Mouse (Mus musculus) hindbrain, embryonic 12.5 days (tissue): ENCODE measurements around the gene Gm8297. TPM values are rescaled to one million over a fixed set of nuclear protein-coding genes. Genes with fewer than 3 reads are reported as not detected.
"Not testable (repeated sequence)": the region's sequence is repeated elsewhere in the genome, so short reads cannot be mapped to it uniquely, and the experiment has no call there.

Source experiments
- ATAC-seq: fragments of 200-750 bp; cut with Nextera tagmentation; 2 replicates; pipeline ENCODE4 v1.8.0; 2017; ENCODE audit warnings: moderate TSS enrichment; ENCODE audit not compliant: low FRiP score
- H3K27ac ChIP-seq: fragments of 300-500 bp; sonication (generic); 2 replicates; pipeline ENCODE4 v1.5.1; 2016; ENCODE audit warnings: mild to moderate bottlenecking
- H3K27me3 ChIP-seq: fragments of 300-500 bp; sonication (generic); 2 replicates; pipeline ENCODE4 v1.6.1; 2016; ENCODE audit warnings: mild to moderate bottlenecking
- H3K36me3 ChIP-seq: fragments of 300-500 bp; sonication (generic); 2 replicates; pipeline ENCODE4 v1.6.1; 2016; ENCODE audit warnings: mild to moderate bottlenecking
- H3K4me1 ChIP-seq: fragments of 300-500 bp; sonication (generic); 2 replicates; pipeline ENCODE4 v1.6.1; 2016
- H3K4me2 ChIP-seq: fragments of 300-500 bp; sonication (generic); replicated peaks from 2 replicates; pipeline ENCODE4 v1.6.1; 2016; ENCODE audit warnings: mild to moderate bottlenecking
- H3K4me3 ChIP-seq: fragments of 300-500 bp; sonication (generic); 2 replicates; pipeline ENCODE4 v1.5.1; 2016; ENCODE audit warnings: mild to moderate bottlenecking
- H3K9ac ChIP-seq: fragments of 300-500 bp; sonication (generic); 2 replicates; pipeline ENCODE4 v1.6.1; 2016; ENCODE audit warnings: mild to moderate bottlenecking, moderate library complexity
- H3K9me3 ChIP-seq: fragments of 300-500 bp; sonication (generic); replicated peaks from 2 replicates; pipeline ENCODE4 v1.6.1; 2016; ENCODE audit warnings: mild to moderate bottlenecking
- WGBS: fragments of 180-500 bp; shearing (Covaris S2); methylation state at CpG from one replicate; pipeline ENCODE4 v1.1.7; 2016; 5-methylcytosine and 5-hydroxymethylcytosine counted together
- polyA plus RNA-seq: library from polyadenylated mRNA; unstranded; fragments of >200 nt; fragmentation: Nextera tagmentation; extraction: Ambion mirVana; gene quantifications from 2 replicates; pipeline ENCODE4 v1.2.1, GENCODE M21; 2016

Gm8297 gene
- polyA plus RNA-seq = not detected in 2 replicates

GRCm38 (mm10) chr14:4983635-4984034, at the start of gene Gm8297:
Gene Gm8297, plus strand, starts transcription at chr14:4983935.
- H3K4me1 ChIP-seq, H3K4me2 ChIP-seq, H3K4me3 ChIP-seq, H3K27me3 ChIP-seq, H3K36me3 ChIP-seq, H3K9me3 ChIP-seq, H3K9ac ChIP-seq, H3K27ac ChIP-seq, ATAC-seq: not testable (repeated sequence)

DNA sequence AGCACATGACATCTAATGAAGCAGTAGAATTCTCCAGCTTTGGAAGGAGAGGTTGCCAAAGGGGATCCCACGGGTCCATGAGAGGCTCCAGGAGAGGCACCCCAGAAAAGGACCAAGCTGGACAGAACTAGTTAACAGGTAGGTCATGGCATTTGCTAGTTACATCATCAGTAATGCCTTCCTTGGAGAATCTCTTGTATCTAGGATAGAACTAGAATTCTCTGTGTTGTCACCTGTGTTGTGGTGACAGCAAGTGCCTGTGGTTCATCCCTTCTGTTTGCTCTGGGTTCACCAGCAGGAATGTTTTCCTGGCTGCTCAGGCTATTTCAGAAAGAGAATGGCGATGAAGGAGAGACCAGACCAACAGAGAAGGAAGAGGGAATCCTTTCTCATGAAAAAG, 31.9 kb downstream of the Gm8297 start, which contains the start of gene Gm3298:
TSS of gene Gm3298 (plus strand) at position 301 of the 400 bp plus-strand sequence.
- 67% methylated on average over 1 of the region's 2 CpGs for WGBS
- not testable (repeated sequence) for H3K4me3 ChIP-seq, H3K4me2 ChIP-seq

More for the DNA sequence above, 31.9 kb downstream of the Gm8297 start, which contains the start of gene Gm3298:
- ATAC-seq, H3K9ac ChIP-seq, H3K9me3 ChIP-seq, H3K27ac ChIP-seq, H3K36me3 ChIP-seq, H3K4me1 ChIP-seq, H3K27me3 ChIP-seq: not testable (repeated sequence)

Other genes with a start within 250 kb of the Gm8297 start
- not detected in 2 replicates for gene Gm9602, start 207.6 kb upstream of the Gm8297 start, polyA plus RNA-seq
- not detected in 2 replicates for gene Gm3269, start 145.8 kb upstream of the Gm8297 start, polyA plus RNA-seq
- 0.61 and 2.2 TPM in 2 replicates for gene Gm3264, start 128.4 kb upstream of the Gm8297 start, polyA plus RNA-seq
- 0.18 TPM in 1 of 2 replicates, not detected in the other for gene Gm3278, start 91.5 kb upstream of the Gm8297 start, polyA plus RNA-seq
- gene Gm3298, start 32.0 kb downstream of the Gm8297 start, polyA plus RNA-seq = not detected in 2 replicates
- not detected in 2 replicates for gene 4930555G01Rik, start 66.7 kb downstream of the Gm8297 start, polyA plus RNA-seq
- gene Gm8281, start 87.1 kb downstream of the Gm8297 start, polyA plus RNA-seq = 1.9 and 3.8 TPM in 2 replicates
- not detected in 2 replicates for gene Gm8279, start 147.6 kb downstream of the Gm8297 start, polyA plus RNA-seq
- gene Gm3317, start 180.6 kb downstream of the Gm8297 start, polyA plus RNA-seq = not detected in 2 replicates
- not detected in 2 replicates for gene Gm8271, start 201.9 kb downstream of the Gm8297 start, polyA plus RNA-seq